Mouse (Mus musculus) brain, embryonic 14.5 days (tissue): ENCODE measurements around the gene Scaf8.

Source experiments
- CTCF ChIP-seq: fragments of 200-500 bp; IDR thresholded peaks from 2 replicates; pipeline ENCODE4 v1.5.1; 2012; ENCODE audit warnings: inconsistent platforms, mild to moderate bottlenecking, moderate library complexity, borderline replicate concordance; ENCODE audit not compliant: insufficient read depth, insufficient read length; ENCODE audit errors: extremely low read depth
- POLR2A ChIP-seq: fragments of 200-500 bp; IDR thresholded peaks from 2 replicates; pipeline ENCODE4 v1.6.1; 2012; ENCODE audit warnings: mild to moderate bottlenecking, inconsistent platforms, borderline replicate concordance; ENCODE audit not compliant: poor library complexity, insufficient read depth, insufficient read length, severe bottlenecking; ENCODE audit errors: extremely low read depth

DNA sequence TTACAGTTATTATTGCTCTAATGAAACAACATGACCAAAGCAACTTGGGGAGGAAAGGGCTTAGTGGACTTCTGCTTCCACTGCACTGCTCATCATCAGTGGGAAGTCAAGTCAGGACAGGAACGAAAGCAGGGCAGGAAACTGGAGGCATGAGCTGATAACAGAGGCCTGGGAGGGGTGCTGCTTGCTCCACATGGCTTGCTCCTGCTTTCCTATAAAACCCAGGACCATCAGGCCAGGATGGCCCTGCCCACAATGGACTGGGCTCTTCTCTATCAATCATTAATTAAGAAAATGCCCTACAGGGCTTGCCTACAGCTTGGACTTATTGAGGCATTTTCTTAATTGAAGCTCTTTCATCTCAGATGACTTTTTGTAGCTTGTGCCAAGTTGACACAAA, 34.8 kb downstream of the Scaf8 start:
- TF ChIP-seq CTCF: no peak
- no peak for TF ChIP-seq POLR2A
